Comparison of ENCODE assay signal across 10 mouse cellular contexts in the genomic region with DNA sequence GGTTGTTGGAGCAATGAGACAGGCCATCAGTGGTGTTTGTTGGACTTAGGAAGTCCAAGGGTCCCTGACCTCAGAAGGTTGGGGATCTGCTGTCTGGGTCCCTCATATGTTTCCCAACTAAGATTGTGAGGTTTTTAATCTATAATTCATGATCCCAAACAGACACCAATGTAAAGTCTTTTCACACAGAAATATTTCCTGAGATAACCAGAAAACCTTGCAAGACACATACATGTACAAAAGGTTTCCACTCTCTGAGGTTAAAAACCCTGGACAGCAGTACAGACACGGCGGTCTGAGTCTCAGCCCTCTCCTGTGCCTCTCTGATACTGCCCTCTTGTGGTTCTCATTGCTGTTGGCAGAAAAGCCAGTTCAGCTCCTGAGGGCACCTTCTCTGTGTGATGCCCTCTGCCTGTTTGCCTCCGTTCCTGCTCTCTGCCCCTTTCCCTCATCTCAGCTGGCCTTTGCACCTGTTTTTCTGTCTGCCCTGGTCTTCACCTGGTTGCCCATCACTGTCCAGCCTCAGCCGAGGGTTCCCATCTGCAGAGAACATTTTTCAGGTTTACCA. TPM values are rescaled to one million over a fixed set of nuclear protein-coding genes. Genes with fewer than 3 reads are reported as not detected.
A peak's percentile ranks its signal among the peaks of the same experiment; 100 is the strongest.
DNase-seq lines count a peak whose midpoint lies in the region; ATAC-seq and TF ChIP-seq lines count a peak whose summit lies in the region.
"Had no signal": no experiment of that assay in that cellular context is flagged by ENCODE, and none has a peak within 500 bp of the region (broad histone marks: within the 10 kb centered on the region; RNA-seq: fewer than 3 reads in every experiment).

No protein-coding gene starts in this region.

- no peak overlapping the region for H3K27ac ChIP-seq in heart, postnatal 0 days (ENCODE audit: low read depth)
- H3K27ac ChIP-seq in kidney, postnatal 0 days, result no peak overlapping the region
- H3K27ac ChIP-seq in liver, embryonic 13.5 days, result no peak overlapping the region
- no peak overlapping the region for H3K27ac ChIP-seq in neural tube, embryonic 12.5 days
- H3K27ac ChIP-seq: embryonic facial prominence, embryonic 15.5 days; midbrain, embryonic 12.5 days had no signal

- no peaks in the 10 kb centered on the region for H3K9me3 ChIP-seq in heart, postnatal 0 days (replicated peaks; ENCODE audit: control insufficient read depth, low read length)
- H3K9me3 ChIP-seq in kidney, postnatal 0 days (replicated peaks; ENCODE audit: low read length), result no peaks in the 10 kb centered on the region
- no peaks in the 10 kb centered on the region for H3K9me3 ChIP-seq in liver, embryonic 13.5 days (replicated peaks)
- H3K9me3 ChIP-seq in neural tube, embryonic 12.5 days, result no peaks in the 10 kb centered on the region
- H3K9me3 ChIP-seq: embryonic facial prominence, embryonic 15.5 days; midbrain, embryonic 12.5 days had no signal

- no peak for TF ChIP-seq EP300 in heart, postnatal 0 days (IDR thresholded peaks at IDR 0.05; ENCODE audit: low read depth)

- H3K4me3 ChIP-seq in heart, postnatal 0 days (ENCODE audit: low read depth, low read length), result no peak overlapping the region
- no peak overlapping the region for H3K4me3 ChIP-seq in kidney, postnatal 0 days (replicated peaks; ENCODE audit: low read depth, low read length)
- no peak overlapping the region for H3K4me3 ChIP-seq in liver, embryonic 13.5 days (replicated peaks)
- no peak overlapping the region for H3K4me3 ChIP-seq in neural tube, embryonic 12.5 days
- H3K4me3 ChIP-seq: embryonic facial prominence, embryonic 15.5 days; midbrain, embryonic 12.5 days had no signal

- H3K36me3 ChIP-seq in heart, postnatal 0 days (replicated peaks; ENCODE audit: control insufficient read depth, insufficient read depth, low read length), result no peaks in the 10 kb centered on the region
- no peaks in the 10 kb centered on the region for H3K36me3 ChIP-seq in kidney, postnatal 0 days (ENCODE audit: insufficient read depth, low read length)
- no peaks in the 10 kb centered on the region for H3K36me3 ChIP-seq in liver, embryonic 13.5 days
- no peaks in the 10 kb centered on the region for H3K36me3 ChIP-seq in neural tube, embryonic 12.5 days
- H3K36me3 ChIP-seq: embryonic facial prominence, embryonic 15.5 days; midbrain, embryonic 12.5 days had no signal

- WGBS in heart, postnatal 0 days, result 17% methylated on average over 4 of the region's 4 CpGs
- WGBS in kidney, postnatal 0 days, result 20% methylated on average over 4 of the region's 4 CpGs
- 23% methylated on average over 4 of the region's 4 CpGs for WGBS in liver, embryonic 13.5 days (ENCODE audit: insufficient replicate concordance)
- 18% methylated on average over 4 of the region's 4 CpGs for WGBS in neural tube, embryonic 12.5 days

- no peak overlapping the region for H3K4me2 ChIP-seq in heart, postnatal 0 days (ENCODE audit: low read depth, low read length)
- no peak overlapping the region for H3K4me2 ChIP-seq in kidney, postnatal 0 days (ENCODE audit: low read length)
- H3K4me2 ChIP-seq in liver, embryonic 13.5 days, result no peak overlapping the region
- H3K4me2 ChIP-seq in neural tube, embryonic 12.5 days (replicated peaks), result no peak overlapping the region
- H3K4me2 ChIP-seq: embryonic facial prominence, embryonic 15.5 days; midbrain, embryonic 12.5 days had no signal

- peak; percentile 76 for DNase-seq in adrenal gland, postnatal 10 days
- DNase-seq in embryo, embryonic 11.5 days (ENCODE audit: low read depth, low spot score), result peak; percentile 48
- DNase-seq in heart, postnatal 0 days (ENCODE audit: low spot score), result peak; percentile 76
- DNase-seq in kidney, postnatal 0 days (ENCODE audit: low spot score), result peak; percentile 89
- DNase-seq in liver, embryonic 13.5 days, result peak; percentile 29
- DNase-seq in telencephalon, adult 2 months (ENCODE audit: low read depth, low spot score), result peak; percentile 23

- peak; percentile 99 for TF ChIP-seq CTCF in heart, postnatal 0 days (IDR thresholded peaks at IDR 0.05; ENCODE audit: low read depth)
- peak; percentile 99 for TF ChIP-seq CTCF in kidney, postnatal 0 days (IDR thresholded peaks at IDR 0.05; ENCODE audit: low read depth)

- H3K4me1 ChIP-seq in heart, postnatal 0 days (ENCODE audit: control insufficient read depth, insufficient read depth), result no peaks in the 10 kb centered on the region
- H3K4me1 ChIP-seq in kidney, postnatal 0 days (replicated peaks; ENCODE audit: insufficient read depth, low read length), result no peaks in the 10 kb centered on the region
- no peaks in the 10 kb centered on the region for H3K4me1 ChIP-seq in liver, embryonic 13.5 days (replicated peaks)
- H3K4me1 ChIP-seq in neural tube, embryonic 12.5 days, result no peaks in the 10 kb centered on the region
- H3K4me1 ChIP-seq: embryonic facial prominence, embryonic 15.5 days; midbrain, embryonic 12.5 days had no signal

- ATAC-seq in CD4-positive, CD25-positive, alpha-beta regulatory T cell, adult 4 months, result peak; percentile 65
- peak; percentile 80 for ATAC-seq in heart, postnatal 0 days (ENCODE audit: insufficient read depth, low read depth)
- peak; percentile 49; the same call in 1 of the 2 replicates for ATAC-seq in kidney, postnatal 0 days (replicated peaks; ENCODE audit: low FRiP score, low read depth)
- ATAC-seq in liver, embryonic 13.5 days (ENCODE audit: low read depth), result peak; percentile 48; the same call in 1 of the 2 replicates
- ATAC-seq in neural tube, embryonic 12.5 days (ENCODE audit: low FRiP score, low read depth), result peak; percentile 50

- H3K27me3 ChIP-seq in heart, postnatal 0 days (ENCODE audit: control insufficient read depth, insufficient read depth, low read length), result no peaks in the 10 kb centered on the region
- H3K27me3 ChIP-seq in kidney, postnatal 0 days (ENCODE audit: insufficient read depth, low read length), result no peaks in the 10 kb centered on the region
- 0 out of 2 replicates have a peak, but pooled peaks cover 4% of the 10 kb centered on the region for H3K27me3 ChIP-seq in liver, embryonic 13.5 days
- no peaks in the 10 kb centered on the region for H3K27me3 ChIP-seq in neural tube, embryonic 12.5 days (replicated peaks)
- H3K27me3 ChIP-seq: embryonic facial prominence, embryonic 15.5 days; midbrain, embryonic 12.5 days had no signal

- H3K9ac ChIP-seq in heart, postnatal 0 days (replicated peaks; ENCODE audit: low read depth, low read length), result no peak overlapping the region
- H3K9ac ChIP-seq in kidney, postnatal 0 days (ENCODE audit: low read depth, low read length), result no peak overlapping the region
- H3K9ac ChIP-seq in liver, embryonic 13.5 days, result no peak overlapping the region
- no peak overlapping the region for H3K9ac ChIP-seq in neural tube, embryonic 12.5 days
- H3K9ac ChIP-seq: embryonic facial prominence, embryonic 15.5 days; midbrain, embryonic 12.5 days had no signal

RNA-seq across cellular contexts. Expression of gene Trmt10b, which starts 16.9 kb away (rescaled TPM):
- 10 to 100 TPM; 21.2 to 22.1 TPM for polyA plus RNA-seq in CD4-positive, CD25-positive, alpha-beta regulatory T cell, adult 4 months (2017; shearing (Covaris generic))
- 10 to 100 TPM in 1 of 2 experiments, 1 to 10 TPM in 1; 8.4 to 12.0 TPM for total RNA-seq in adrenal gland, postnatal 10 days (2021)
- total RNA-seq in heart, postnatal 0 days (2014; rRNA removed; ENCODE audit: low replicate concordance), result 0.65 and 2.1 TPM in 2 replicates
- polyA plus RNA-seq in heart, postnatal 0 days (2015; fragmentation: Nextera tagmentation; extraction: Ambion mirVana), result 6.3 and 9.2 TPM in 2 replicates
- polyA plus RNA-seq in kidney, postnatal 0 days (2015; fragmentation: Nextera tagmentation; extraction: Ambion mirVana), result 18.7 and 19.4 TPM in 2 replicates
- polyA plus RNA-seq in liver, embryonic 13.5 days (2015; fragmentation: Nextera tagmentation; extraction: Ambion mirVana), result 6.0 and 7.3 TPM in 2 replicates
- polyA plus RNA-seq in neural tube, embryonic 12.5 days (2016; fragmentation: Nextera tagmentation; extraction: Ambion mirVana), result 18.7 and 22.1 TPM in 2 replicates

Comparison
In these comparisons a context has a peak if more than half of its experiments do, and no peak if none do; other contexts are left out.
1. DNase-seq: peak in every context shown above with its lines; median percentile 89 in kidney, postnatal 0 days; 76 in adrenal gland, postnatal 10 days; 76 in heart, postnatal 0 days; 48 in embryo, embryonic 11.5 days; 29 in liver, embryonic 13.5 days; 23 in telencephalon, adult 2 months.